Mouse (Mus musculus): ENCODE data around the gene Efnb1. TPM values are rescaled to one million over a fixed set of nuclear protein-coding genes. Genes with fewer than 3 reads are reported as not detected.

Gene Efnb1
- 3.2 and 5.5 TPM in 2 replicates for polyA plus RNA-seq (2021; fragmentation: Nextera tagmentation)
- long read RNA-seq, experiment 1, transcript Efnb1-201 (5 exons, 3,258 nt): major isoform, 17 of 20 reads
- long read RNA-seq, experiment 1, partial matches to known transcripts: 0 of 20 reads
- long read RNA-seq, experiment 1, other reads (novel, unspliced or antisense): 3 of 20 reads
- long read RNA-seq, experiment 2, partial matches to known transcripts: 0 of 3 reads
- long read RNA-seq, experiment 2, other reads (novel, unspliced or antisense): 0 of 3 reads

DNA sequence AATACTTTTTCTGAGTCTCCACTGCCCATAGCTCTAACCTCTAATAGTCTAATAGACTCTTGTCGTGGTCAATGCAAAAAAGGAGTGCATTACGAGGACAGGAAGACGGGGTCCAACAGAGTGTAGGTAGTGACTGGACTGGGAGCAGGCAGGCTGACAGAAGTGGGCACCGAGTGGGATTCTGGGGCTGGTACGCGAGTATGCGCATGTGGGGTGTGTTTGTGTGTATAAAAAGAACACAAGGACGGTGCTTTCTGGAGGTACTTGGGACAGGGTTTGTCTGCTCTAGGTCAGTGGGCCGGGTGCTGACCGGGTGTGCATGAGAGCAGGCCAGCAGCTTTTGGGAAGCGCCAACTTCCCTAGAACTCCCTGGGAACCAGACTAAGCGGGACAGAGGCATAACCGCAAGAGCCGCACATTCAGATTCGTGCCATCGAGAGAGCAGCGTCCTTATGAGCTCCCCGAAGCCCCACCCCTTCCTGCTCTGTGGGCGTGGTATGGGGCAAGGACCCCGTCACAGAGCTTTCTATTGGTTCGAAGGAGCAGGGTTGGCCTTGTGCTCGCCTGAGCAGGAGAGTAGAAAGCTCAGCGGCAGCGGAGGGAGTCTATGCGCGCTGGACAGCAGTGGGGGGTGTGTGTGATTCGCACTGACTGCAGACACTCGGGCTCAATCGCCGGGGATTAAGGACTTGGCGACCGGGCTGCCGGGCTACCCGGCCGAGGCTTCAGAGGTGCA is at the start of gene Efnb1:
TSS of gene Efnb1 (plus strand) at position 608 of the 736 bp plus-strand sequence.

Other genes starting within 250 kb of the Efnb1 start
- gene Ophn1, start 245.1 kb upstream of the Efnb1 start, polyA plus RNA-seq (2021; fragmentation: Nextera tagmentation): 9.8 and 10.3 TPM in 2 replicates
- gene Yipf6, start 199.8 kb upstream of the Efnb1 start, polyA plus RNA-seq (2021; fragmentation: Nextera tagmentation): 14.3 and 16.9 TPM in 2 replicates
- 11.4 and 11.6 TPM in 2 replicates for gene Stard8, start 132.9 kb upstream of the Efnb1 start, polyA plus RNA-seq (2021; fragmentation: Nextera tagmentation)

Data from left cerebral cortex, adult 6 months (tissue).